Mouse (Mus musculus): Measurements from ENCODE around the gene Ceacam5.

Gene Ceacam5

DNA sequence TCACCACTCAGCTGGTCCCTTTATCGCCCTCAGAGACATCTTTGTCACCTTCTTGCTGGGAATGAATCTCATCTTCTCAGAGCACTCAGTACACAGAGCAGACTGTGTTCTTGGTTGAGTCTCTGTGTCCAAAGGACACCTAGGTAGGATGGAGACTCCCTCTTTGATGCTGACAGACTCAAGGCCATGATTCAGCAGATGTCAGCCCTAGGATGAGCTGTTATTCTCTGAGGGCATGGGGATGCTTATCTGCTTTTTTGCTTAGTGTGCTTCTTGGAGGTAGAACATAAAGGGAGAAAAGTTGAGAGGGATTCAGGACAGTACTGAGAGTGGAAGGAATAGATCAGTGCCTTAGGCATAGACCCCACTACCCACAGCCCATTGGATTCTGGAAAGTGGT, at the start of gene Ceacam5:
Gene Ceacam5 (plus strand): TSS at position 301 of the 400 bp plus-strand sequence.
- CTCF ChIA-PET = no interaction called here
